Mouse (Mus musculus) CH12.LX (cell line): ENCODE results near the gene Ehf. TPM values are rescaled to one million over a fixed set of nuclear protein-coding genes. Genes with fewer than 3 reads are reported as not detected.

Experiments
- DNase-seq: peaks from one replicate; pipeline ENCODE4 v3.0.0-alpha.2; 2013; ENCODE audit errors: extremely low read depth
- H3K27ac ChIP-seq: 2 replicates; pipeline ENCODE4 v1.5.1; 2012; ENCODE audit warnings: low read depth, mild to moderate bottlenecking, control low read depth, moderate library complexity; ENCODE audit not compliant: insufficient read depth
- H3K27me3 ChIP-seq: replicated peaks from 2 replicates; pipeline ENCODE3; 2012; ENCODE audit warnings: inconsistent platforms
- H3K36me3 ChIP-seq, 2 experiments: replicated peaks in 1 of 2; 2 replicates each; pipeline versions ENCODE3 to v1.6.1; 2012; ENCODE audit warnings: inconsistent platforms in 1 of 2, low read length in 1 of 2, mild to moderate bottlenecking in 1 of 2, mixed read lengths in 1 of 2, moderate library complexity in 1 of 2; ENCODE audit not compliant: control insufficient read depth in 1 of 2, insufficient read depth in 1 of 2
- H3K4me1 ChIP-seq, 2 experiments: 2 replicates each; pipeline ENCODE4 v1.6.1; 2012; ENCODE audit warnings: inconsistent platforms in 1 of 2, moderate library complexity in 1 of 2; ENCODE audit not compliant: insufficient read depth in 2 of 2, control insufficient read depth in 1 of 2
- H3K4me2 ChIP-seq: 2 replicates; pipeline ENCODE4 v1.6.1; 2012; ENCODE audit warnings: low read depth, mild to moderate bottlenecking, control low read depth; ENCODE audit not compliant: poor library complexity, insufficient read depth, severe bottlenecking
- H3K4me3 ChIP-seq, 3 experiments: fragments of 150-350 bp in 1 of 3; sonication (generic) in 1 of 3; replicated peaks in 1 of 3; 2 replicates each; pipeline versions ENCODE3 to v1.5.1; 2011 to 2012; ENCODE audit warnings: low read depth in 2 of 3, low read length in 2 of 3, mild to moderate bottlenecking in 2 of 3, moderate library complexity in 2 of 3, control low read depth in 1 of 3, improper control_type of control experiment in 1 of 3, inconsistent platforms in 1 of 3, mixed read lengths in 1 of 3; ENCODE audit not compliant: poor library complexity in 1 of 3
- H3K79me2 ChIP-seq: replicated peaks from 2 replicates; pipeline ENCODE4 v1.6.1; 2012; ENCODE audit warnings: mild to moderate bottlenecking, moderate library complexity; ENCODE audit not compliant: control insufficient read depth, poor library complexity, insufficient read depth, severe bottlenecking; ENCODE audit errors: extremely low read depth
- H3K9ac ChIP-seq: 2 replicates; pipeline ENCODE4 v1.6.1; 2012; ENCODE audit warnings: low read depth, mild to moderate bottlenecking, control low read depth, moderate library complexity; ENCODE audit not compliant: insufficient read depth
- H3K9me3 ChIP-seq: replicated peaks from 2 replicates; pipeline ENCODE3; 2012; ENCODE audit warnings: low read length, inconsistent platforms, mixed read lengths
- ETS1 ChIP-seq: conservative IDR thresholded peaks from 2 replicates; pipeline ENCODE4 v1.6.1; 2012; ENCODE audit warnings: low read depth, mild to moderate bottlenecking, inconsistent platforms, low read length, improper control_type of control experiment, moderate library complexity
- HCFC1 ChIP-seq: IDR thresholded peaks from 2 replicates; pipeline ENCODE4 v1.6.1; 2012; ENCODE audit warnings: low read depth, mild to moderate bottlenecking, inconsistent platforms, low read length, improper control_type of control experiment
- IRF4 ChIP-seq: IDR thresholded peaks from 2 replicates; pipeline ENCODE4 v1.6.1; 2014; ENCODE audit warnings: low read depth, mild to moderate bottlenecking, inconsistent platforms, low read length, improper control_type of control experiment
- KAT2A ChIP-seq: IDR thresholded peaks from 2 replicates; pipeline ENCODE4 v1.6.1; 2012; ENCODE audit warnings: low read length, improper control_type of control experiment, inconsistent platforms; ENCODE audit not compliant: insufficient replicate concordance
- MAFK ChIP-seq: IDR thresholded peaks from 2 replicates; pipeline ENCODE4 v1.6.1; 2011; ENCODE audit warnings: low read length, improper control_type of control experiment; ENCODE audit not compliant: insufficient replicate concordance
- MXI1 ChIP-seq: IDR thresholded peaks from 2 replicates; pipeline ENCODE4 v1.6.1; 2011; ENCODE audit warnings: mild to moderate bottlenecking, low read depth, low read length, improper control_type of control experiment
- RCOR1 ChIP-seq: conservative IDR thresholded peaks from 2 replicates; pipeline ENCODE4 v1.6.1; 2012; ENCODE audit warnings: low read depth, mild to moderate bottlenecking, inconsistent platforms, low read length, improper control_type of control experiment
- ZC3H11A ChIP-seq: IDR thresholded peaks from 2 replicates; pipeline ENCODE4 v1.6.1; 2012; ENCODE audit warnings: low read depth, mild to moderate bottlenecking, inconsistent platforms, low read length, improper control_type of control experiment
- ZNF384 ChIP-seq: IDR thresholded peaks from 2 replicates; pipeline ENCODE4 v1.6.1; 2012; ENCODE audit warnings: low read depth, low read length, improper control_type of control experiment, inconsistent platforms
- dilution Hi-C: fragments of 300-500 bp; cut with MboI; formaldehyde crosslinking; loops from 2 replicates; pipeline ENCODE4 v1.14.3; 2020; ENCODE audit warnings: low sequenced_read_pairs; ENCODE audit not compliant: extremely low pct_unique_long_range_greater_than_20kb, extremely low pct_ligation_motif_present
- in situ Hi-C: fragments of 300-500 bp; cut with MboI; formaldehyde crosslinking; loops from 3 replicates; pipeline ENCODE4 v1.14.3; 2019; ENCODE audit warnings: low sequenced_read_pairs, low pct_ligation_motif_present, low pct_unique_long_range_greater_than_20kb, mixed read lengths
- polyA plus RNA-seq: library from polyadenylated mRNA; unstranded; fragments of >175 nt; gene quantifications from 2 replicates; pipeline ENCODE4 v1.2.1, GENCODE M21; 2012; ENCODE audit warnings: low read depth; ENCODE audit not compliant: insufficient read length
- total RNA-seq, 2 experiments: library from RNA; depleted of rRNA; stranded (reverse); fragments of 300-350 nt in 1 of 2; fragments of >200 nt in 1 of 2; gene quantifications; 2 replicates each; pipeline ENCODE4 v1.2.3; 2012 to 2014

Gene Ehf
- total and polyA plus RNA-seq, 3 experiments, result 0.63 to 0.64 TPM; not detected in 1

DNA sequence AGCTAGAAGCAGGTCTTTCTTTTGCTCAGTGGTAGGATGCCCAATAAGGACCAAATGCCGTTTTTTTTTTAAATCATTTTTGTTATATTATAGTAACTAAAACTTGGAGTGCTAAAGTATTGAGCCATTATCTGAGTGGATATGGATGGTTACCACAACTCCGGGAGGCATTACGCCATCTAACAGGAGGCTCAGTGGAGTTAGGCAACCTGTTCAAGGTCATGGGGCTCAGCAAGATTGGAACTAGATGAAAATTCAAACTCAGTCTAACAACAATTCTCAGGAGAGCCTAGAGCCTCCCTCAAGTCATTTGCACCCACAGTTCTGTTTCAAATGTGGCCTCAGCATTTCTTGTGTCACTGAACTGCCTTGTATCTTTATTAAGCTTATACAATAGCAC, 12.9 kb downstream of the Ehf start:
- Histone ChIP-seq H3K79me2 (no peaks in the 10 kb centered on the region), H3K4me3 (no peak overlapping the region), H3K36me3 (no peaks in the 10 kb centered on the region), H3K27me3 (peaks cover 4% of the 10 kb centered on the region), H3K4me2 (no peak overlapping the region), H3K9me3 (no peaks in the 10 kb centered on the region), H3K9ac (no peak overlapping the region), H3K27ac (no peak overlapping the region), H3K4me1 (peaks cover 6 to 26% of the 10 kb centered on the region in 2 experiments; a peak in 3 of 4 replicates)
- dilution Hi-C loops, result no loop called here
- DNase-seq, result no peak
- in situ Hi-C loops, result no loop called here
- no peak for TF ChIP-seq MAFK
- no peak for TF ChIP-seq ZNF384
- TF ChIP-seq ETS1, result no peak
- TF ChIP-seq ZC3H11A, result no peak
- TF ChIP-seq MXI1, result no peak
- no peak for TF ChIP-seq RCOR1

- in situ Hi-C loops, result no loop called here
Measured at GRCm38 (mm10) chr2:103289407-103289950, 13.6 kb downstream of the Ehf start.

GRCm38 (mm10) chr2:103287716-103288115, 15.4 kb downstream of the Ehf start:
- no peak for DNase-seq
- TF ChIP-seq HCFC1 (no peak), ETS1 (no peak), ZC3H11A (no peak), IRF4 (no peak)
- Histone ChIP-seq H3K36me3 (no peaks in the 10 kb centered on the region), H3K27me3 (peaks cover 3% of the 10 kb centered on the region), H3K9ac (no peak overlapping the region), H3K4me1 (peaks cover 6 to 47% of the 10 kb centered on the region in 2 experiments; a peak in 3 of 4 replicates), H3K27ac (no peak overlapping the region), H3K4me2 (no peak overlapping the region), H3K4me3 (no peak overlapping the region), H3K9me3 (no peaks in the 10 kb centered on the region), H3K79me2 (no peaks in the 10 kb centered on the region)
- in situ Hi-C loops (no loop called here), dilution Hi-C loops (no loop called here)

More at GRCm38 (mm10) chr2:103289407-103289950, 13.6 kb downstream of the Ehf start:
- H3K9me3 ChIP-seq, result no peaks in the 10 kb centered on the region
- H3K36me3 ChIP-seq, result no peaks in the 10 kb centered on the region
- no peak overlapping the region for H3K4me3 ChIP-seq
- peak; percentile 47 for TF ChIP-seq ETS1
- TF ChIP-seq KAT2A, result no peak
- peak; percentile 56 for DNase-seq
- peaks cover 4% of the 10 kb centered on the region for H3K27me3 ChIP-seq
- no peak overlapping the region for H3K27ac ChIP-seq
- H3K79me2 ChIP-seq, result no peaks in the 10 kb centered on the region
- dilution Hi-C loops, result no loop called here
- peaks cover 6 to 33% of the 10 kb centered on the region in 2 experiments; a peak in 3 of 4 replicates for H3K4me1 ChIP-seq
- 0 out of 2 replicates have a peak overlapping the region, but pooled peaks have one; percentile 9 for H3K4me2 ChIP-seq
- no peak overlapping the region for H3K9ac ChIP-seq
